Comparison of ENCODE assay signal across 7 mouse cellular contexts in the genomic region with DNA sequence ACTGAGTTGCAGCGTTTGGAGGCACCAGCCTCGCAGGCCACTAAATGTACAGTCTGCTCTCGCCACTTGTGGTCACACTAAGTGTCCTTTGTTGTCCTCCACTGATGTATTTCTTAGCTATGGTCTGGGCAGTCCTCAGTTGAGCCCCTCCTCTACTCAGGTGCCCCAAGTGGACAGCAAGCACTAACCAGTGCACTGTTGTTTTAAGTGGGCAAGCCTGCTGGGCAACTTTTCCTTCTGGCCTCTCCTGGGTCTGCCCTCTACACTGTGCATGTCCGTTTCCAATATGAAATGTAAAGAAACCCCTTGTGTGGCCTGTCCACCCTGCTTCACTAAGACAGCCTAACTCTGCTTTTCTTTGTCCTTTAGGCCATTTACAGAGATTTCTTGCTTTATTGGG. TPM values are rescaled to one million over a fixed set of nuclear protein-coding genes. Genes with fewer than 3 reads are reported as not detected.
"Had no signal": no experiment of that assay in that cellular context is flagged by ENCODE, and none has a peak within 500 bp of the region (broad histone marks: within the 10 kb centered on the region; RNA-seq: fewer than 3 reads in every experiment).

No protein-coding gene starts in this region.

- H3K4me1 ChIP-seq: midbrain, embryonic 13.5 days had no signal

- H3K4me3 ChIP-seq: intestine, embryonic 15.5 days; kidney, embryonic 15.5 days; limb, embryonic 10.5 days; liver, embryonic 12.5 days; midbrain, embryonic 13.5 days had no signal

- ATAC-seq: intestine, embryonic 15.5 days; liver, embryonic 12.5 days; midbrain, embryonic 13.5 days had no signal

- H3K9me3 ChIP-seq: intestine, embryonic 15.5 days; kidney, embryonic 15.5 days; limb, embryonic 10.5 days; liver, embryonic 12.5 days; midbrain, embryonic 13.5 days had no signal

- H3K9ac ChIP-seq: intestine, embryonic 15.5 days; kidney, embryonic 15.5 days; liver, embryonic 12.5 days; midbrain, embryonic 13.5 days had no signal

- H3K4me2 ChIP-seq: intestine, embryonic 15.5 days; kidney, embryonic 15.5 days; liver, embryonic 12.5 days; midbrain, embryonic 13.5 days had no signal

- H3K27ac ChIP-seq: intestine, embryonic 15.5 days; kidney, embryonic 15.5 days; limb, embryonic 10.5 days; liver, embryonic 12.5 days; midbrain, embryonic 13.5 days had no signal

- DNase-seq: kidney, adult 2 months; right cerebral cortex, postnatal 14 days had no signal

- H3K27me3 ChIP-seq: intestine, embryonic 15.5 days; kidney, embryonic 15.5 days; liver, embryonic 12.5 days; midbrain, embryonic 13.5 days had no signal

RNA-seq across cellular contexts. Expression of a gene that starts 15.0 kb away (rescaled TPM):
- polyA plus RNA-seq: limb, embryonic 10.5 days; liver, embryonic 12.5 days had no signal
